Mouse (Mus musculus): ENCODE measurements at regions not wholly inside any gene's neighbourhood (a gene's known extent, or its start where the extent isn't known, plus 50 kb on each side); places are given as distances from the start of the nearest gene placed in this dataset.

DNA sequence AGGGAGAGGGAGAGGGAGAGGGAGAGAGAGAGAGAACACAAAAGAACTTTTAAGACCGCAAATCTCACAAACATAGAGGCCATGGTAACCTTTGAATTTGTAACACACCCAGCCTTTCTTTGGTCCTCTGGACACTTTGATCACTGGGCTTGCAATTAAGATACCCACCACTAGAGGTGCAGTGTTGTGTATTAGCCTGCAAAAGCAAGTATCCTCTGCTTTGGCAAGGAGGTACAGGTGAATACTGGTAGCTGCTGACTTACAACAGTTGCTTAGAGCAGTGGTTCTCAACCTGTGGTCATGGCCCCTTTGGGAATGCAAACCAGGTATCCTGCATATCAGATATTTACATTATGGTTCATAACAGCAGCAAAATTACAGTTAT is 90.3 kb upstream of the Map1b start:
- DNase-seq (ENCODE audit: low spot score) = no peak
- Histone ChIP-seq H3K9ac (ENCODE audit: low read length) (no peak overlapping the region), H3K4me1 (replicated peaks; ENCODE audit: control insufficient read depth, insufficient read depth, low read length) (no peaks in the 10 kb centered on the region), H3K36me3 (ENCODE audit: control insufficient read depth, insufficient read depth, low read length) (no peaks in the 10 kb centered on the region), H3K27me3 (replicated peaks; ENCODE audit: control insufficient read depth, insufficient read depth, low read length) (no peaks in the 10 kb centered on the region), H3K9me3 (ENCODE audit: control insufficient read depth, low read length) (no peaks in the 10 kb centered on the region), H3K4me3 (ENCODE audit: low read depth, low read length) (no peak overlapping the region), H3K27ac (ENCODE audit: low read depth) (no peak overlapping the region), H3K4me2 (ENCODE audit: low read length) (no peak overlapping the region)
- 53% methylated on average over 1 of the region's 1 CpGs for WGBS
- ATAC-seq (replicated peaks; ENCODE audit: low FRiP score, low TSS enrichment, low read depth) = no peak

DNA sequence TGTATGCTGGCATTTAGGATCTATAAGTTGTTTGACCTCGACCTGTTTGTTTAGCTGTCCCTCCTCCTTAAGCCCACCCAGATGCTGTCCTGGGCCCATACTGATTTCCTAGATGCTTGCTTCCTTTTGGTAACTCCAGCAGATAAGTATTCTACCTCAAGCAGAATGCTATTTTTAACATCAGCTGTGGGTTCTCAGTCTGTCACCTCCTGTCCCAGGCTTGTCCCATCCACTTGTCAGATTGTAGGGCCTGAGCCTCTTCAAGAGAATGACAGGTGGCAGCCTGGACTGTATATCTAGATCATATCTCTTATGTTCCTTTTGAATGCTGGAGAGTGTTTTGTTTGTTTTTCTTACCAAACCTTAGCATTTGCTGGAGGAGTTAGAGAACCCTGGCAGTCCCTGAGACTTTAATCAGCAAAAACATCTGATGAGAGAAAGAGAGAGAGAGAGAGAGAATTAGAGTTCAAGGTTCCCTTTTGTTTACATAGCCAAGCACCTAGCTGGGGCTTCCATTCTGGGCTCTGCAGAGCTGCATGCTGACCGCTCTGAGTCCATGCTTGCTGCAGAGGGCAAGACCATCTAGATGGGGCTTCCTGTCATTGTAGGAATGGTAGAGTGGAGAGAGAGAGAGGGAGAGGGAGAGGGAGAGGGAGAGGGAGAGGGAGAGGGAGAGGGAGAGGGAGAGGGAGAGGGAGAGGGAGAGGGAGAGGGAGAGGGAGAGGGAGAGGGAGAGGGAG is 89.7 kb upstream of the Map1b start:
- Histone ChIP-seq H3K9ac (ENCODE audit: low read length) (no peak overlapping the region), H3K9me3 (ENCODE audit: control insufficient read depth, low read length) (no peaks in the 10 kb centered on the region), H3K4me3 (ENCODE audit: low read depth, low read length) (no peak overlapping the region), H3K4me1 (replicated peaks; ENCODE audit: control insufficient read depth, insufficient read depth, low read length) (no peaks in the 10 kb centered on the region), H3K4me2 (ENCODE audit: low read length) (no peak overlapping the region), H3K27me3 (replicated peaks; ENCODE audit: control insufficient read depth, insufficient read depth, low read length) (no peaks in the 10 kb centered on the region), H3K27ac (ENCODE audit: low read depth) (no peak overlapping the region), H3K36me3 (ENCODE audit: control insufficient read depth, insufficient read depth, low read length) (no peaks in the 10 kb centered on the region)
- no peak for DNase-seq (ENCODE audit: low spot score)
- 29% methylated on average over 2 of the region's 2 CpGs for WGBS
- no peak for ATAC-seq (replicated peaks; ENCODE audit: low FRiP score, low TSS enrichment, low read depth)

GRCm38 (mm10) chr13:99597891-99598290 is 81.6 kb upstream of the Map1b start:
- no peak overlapping the region for H3K4me2 ChIP-seq (ENCODE audit: low read length)
- H3K4me1 ChIP-seq (replicated peaks; ENCODE audit: control insufficient read depth, insufficient read depth, low read length) = no peaks in the 10 kb centered on the region
- no peaks in the 10 kb centered on the region for H3K36me3 ChIP-seq (ENCODE audit: control insufficient read depth, insufficient read depth, low read length)
- DNase-seq (ENCODE audit: low spot score) (no peak), ATAC-seq (replicated peaks; ENCODE audit: low FRiP score, low TSS enrichment, low read depth) (no peak)
- H3K9me3 ChIP-seq (ENCODE audit: control insufficient read depth, low read length) = no peaks in the 10 kb centered on the region
- H3K9ac ChIP-seq (ENCODE audit: low read length) = no peak overlapping the region
- no peak overlapping the region for H3K4me3 ChIP-seq (ENCODE audit: low read depth, low read length)
- no peak overlapping the region for H3K27ac ChIP-seq (ENCODE audit: low read depth)
- H3K27me3 ChIP-seq (replicated peaks; ENCODE audit: control insufficient read depth, insufficient read depth, low read length) = no peaks in the 10 kb centered on the region
- WGBS = 68% methylated on average over 2 of the region's 2 CpGs

DNA sequence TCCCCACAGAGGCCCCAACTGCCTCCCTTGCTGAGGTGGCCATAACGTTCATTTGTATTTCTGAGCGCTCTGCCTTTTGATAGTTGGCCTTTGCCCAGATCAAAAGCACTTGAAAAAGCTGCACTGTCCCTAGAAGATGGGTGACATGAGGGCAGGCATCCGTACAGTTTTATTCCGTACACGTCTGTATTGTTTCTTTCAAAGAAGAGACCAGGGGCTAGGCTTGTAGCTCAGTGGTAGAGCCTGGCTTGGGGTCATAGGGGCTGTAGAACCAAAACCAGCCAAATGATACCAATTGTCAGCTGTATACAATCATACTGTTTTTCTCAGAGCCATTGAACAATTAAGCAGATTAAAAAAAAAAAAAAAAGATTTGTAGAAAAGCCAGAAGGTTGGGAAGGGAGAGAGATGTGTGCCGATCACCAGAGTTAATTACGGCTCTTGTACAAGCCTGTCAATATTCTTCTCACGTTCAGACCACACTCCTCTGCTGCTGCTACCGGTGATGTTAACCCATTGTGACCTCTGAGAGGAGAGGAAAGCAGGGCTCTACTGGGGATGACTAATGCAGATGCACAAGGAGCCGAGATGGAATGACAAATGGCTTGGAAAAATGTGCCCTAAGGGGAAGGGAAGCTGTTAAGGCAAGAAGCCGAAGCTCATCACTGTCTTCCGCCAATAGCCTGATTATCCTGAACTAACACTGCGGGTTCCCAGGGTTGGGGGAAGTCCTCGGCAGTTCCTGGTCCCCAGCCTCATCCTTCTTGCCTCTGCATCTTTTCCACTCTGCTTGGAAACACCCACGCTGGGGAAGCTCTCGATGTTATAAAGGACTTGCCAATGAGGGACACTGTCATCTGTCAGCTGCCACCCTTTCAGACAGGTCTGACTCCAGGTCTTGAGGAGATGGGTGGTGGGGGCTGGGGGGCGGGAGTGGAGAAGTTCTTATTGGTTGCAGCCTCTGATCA is 77.8 kb upstream of the Map1b start:
- no peak overlapping the region for H3K27ac ChIP-seq (ENCODE audit: low read depth)
- no peaks in the 10 kb centered on the region for H3K27me3 ChIP-seq (replicated peaks; ENCODE audit: control insufficient read depth, insufficient read depth, low read length)
- no peak overlapping the region for H3K9ac ChIP-seq (ENCODE audit: low read length)
- no peak overlapping the region for H3K4me2 ChIP-seq (ENCODE audit: low read length)
- H3K4me3 ChIP-seq (ENCODE audit: low read depth, low read length) = no peak overlapping the region
- no peaks in the 10 kb centered on the region for H3K36me3 ChIP-seq (ENCODE audit: control insufficient read depth, insufficient read depth, low read length)
- no peaks in the 10 kb centered on the region for H3K9me3 ChIP-seq (ENCODE audit: control insufficient read depth, low read length)
- no peaks in the 10 kb centered on the region for H3K4me1 ChIP-seq (replicated peaks; ENCODE audit: control insufficient read depth, insufficient read depth, low read length)
- DNase-seq (ENCODE audit: low spot score) (no peak), ATAC-seq (replicated peaks; ENCODE audit: low FRiP score, low TSS enrichment, low read depth) (no peak)
- WGBS = 47% methylated on average over 17 of the region's 17 CpGs

DNA sequence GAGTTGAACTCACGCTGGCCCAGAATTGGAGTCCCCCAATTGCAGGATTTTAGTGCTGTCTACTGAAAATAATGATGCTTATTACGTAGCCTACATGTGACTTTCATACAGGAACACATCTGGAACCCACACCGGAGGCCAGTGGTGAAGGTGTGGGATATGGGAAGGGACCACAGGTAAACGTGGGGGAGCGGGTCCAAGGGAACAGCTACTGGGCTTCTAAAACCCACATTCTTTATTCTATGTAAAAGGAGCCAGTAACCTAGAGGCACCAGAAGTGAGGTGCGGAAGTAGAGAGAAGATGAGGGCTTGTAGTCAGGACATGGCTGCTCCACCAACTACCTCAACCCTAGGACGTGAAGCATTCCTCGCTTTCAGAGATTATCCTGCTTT is 76.9 kb upstream of the Map1b start:
- H3K36me3 ChIP-seq (ENCODE audit: control insufficient read depth, insufficient read depth, low read length) = no peaks in the 10 kb centered on the region
- H3K9me3 ChIP-seq (ENCODE audit: control insufficient read depth, low read length) = no peaks in the 10 kb centered on the region
- ATAC-seq (replicated peaks; ENCODE audit: low FRiP score, low TSS enrichment, low read depth) (no peak), DNase-seq (ENCODE audit: low spot score) (no peak)
- no peak overlapping the region for H3K4me3 ChIP-seq (ENCODE audit: low read depth, low read length)
- H3K4me1 ChIP-seq (replicated peaks; ENCODE audit: control insufficient read depth, insufficient read depth, low read length) = no peaks in the 10 kb centered on the region
- WGBS = 63% methylated on average over 8 of the region's 8 CpGs
- H3K27ac ChIP-seq (ENCODE audit: low read depth) = no peak overlapping the region
- H3K27me3 ChIP-seq (replicated peaks; ENCODE audit: control insufficient read depth, insufficient read depth, low read length) = no peaks in the 10 kb centered on the region
- no peak overlapping the region for H3K4me2 ChIP-seq (ENCODE audit: low read length)
- H3K9ac ChIP-seq (ENCODE audit: low read length) = no peak overlapping the region

DNA sequence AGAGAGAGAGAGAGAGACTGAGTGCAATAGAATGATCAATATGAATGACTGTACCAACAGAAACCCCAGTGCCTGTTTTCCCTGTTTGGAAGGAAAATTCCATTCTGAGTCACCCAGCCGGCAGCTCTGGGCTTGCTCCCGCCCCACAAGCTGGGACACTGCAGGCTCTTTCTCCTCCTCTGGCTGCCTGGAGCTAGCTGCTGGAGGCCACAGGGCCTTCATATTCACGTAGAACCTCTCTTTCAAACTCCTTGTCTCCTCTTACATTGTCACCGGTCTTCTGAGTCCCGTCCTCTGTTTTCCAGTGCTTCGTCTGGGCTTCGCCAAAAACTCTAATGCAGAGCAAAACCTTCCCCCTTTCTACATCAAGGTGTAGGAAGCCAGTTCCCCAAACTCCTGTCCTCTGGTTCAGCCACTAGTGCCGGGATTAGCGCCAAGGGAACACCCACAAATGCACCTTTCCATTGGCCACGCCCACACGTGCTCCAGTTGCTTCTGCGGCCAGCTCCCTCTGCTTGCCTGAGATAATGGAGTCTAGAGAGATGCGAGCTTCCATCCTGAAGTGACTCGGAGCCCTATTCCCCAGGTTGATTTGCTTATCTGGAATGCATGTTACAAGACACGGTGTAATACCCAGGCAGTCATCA is 76.4 kb upstream of the Map1b start:
- ATAC-seq (replicated peaks; ENCODE audit: low FRiP score, low TSS enrichment, low read depth) = no peak
- no peak overlapping the region for H3K9ac ChIP-seq (ENCODE audit: low read length)

GRCm38 (mm10) chr13:99588646-99589045 is 72.3 kb upstream of the Map1b start:
- Histone ChIP-seq H3K27ac (ENCODE audit: low read depth) (no peak overlapping the region), H3K4me2 (ENCODE audit: low read length) (no peak overlapping the region), H3K9ac (ENCODE audit: low read length) (no peak overlapping the region), H3K27me3 (replicated peaks; ENCODE audit: control insufficient read depth, insufficient read depth, low read length) (no peaks in the 10 kb centered on the region), H3K36me3 (ENCODE audit: control insufficient read depth, insufficient read depth, low read length) (no peaks in the 10 kb centered on the region), H3K9me3 (ENCODE audit: control insufficient read depth, low read length) (no peaks in the 10 kb centered on the region), H3K4me3 (ENCODE audit: low read depth, low read length) (no peak overlapping the region), H3K4me1 (replicated peaks; ENCODE audit: control insufficient read depth, insufficient read depth, low read length) (no peaks in the 10 kb centered on the region)
- DNase-seq (ENCODE audit: low spot score) (no peak), ATAC-seq (replicated peaks; ENCODE audit: low FRiP score, low TSS enrichment, low read depth) (no peak)
- 76% methylated on average over 8 of the region's 8 CpGs for whole genome bisulfite sequencing

More for the DNA sequence above, 76.4 kb upstream of the Map1b start:
- DNase-seq (ENCODE audit: low spot score) = peak; percentile 54
- Histone ChIP-seq H3K36me3 (ENCODE audit: control insufficient read depth, insufficient read depth, low read length) (no peaks in the 10 kb centered on the region), H3K4me1 (replicated peaks; ENCODE audit: control insufficient read depth, insufficient read depth, low read length) (no peaks in the 10 kb centered on the region), H3K27ac (ENCODE audit: low read depth) (no peak overlapping the region), H3K4me2 (ENCODE audit: low read length) (peak overlapping the region; percentile 23), H3K27me3 (replicated peaks; ENCODE audit: control insufficient read depth, insufficient read depth, low read length) (no peaks in the 10 kb centered on the region), H3K4me3 (ENCODE audit: low read depth, low read length) (no peak overlapping the region), H3K9me3 (ENCODE audit: control insufficient read depth, low read length) (no peaks in the 10 kb centered on the region)
- WGBS = 9% methylated on average over 15 of the region's 15 CpGs

DNA sequence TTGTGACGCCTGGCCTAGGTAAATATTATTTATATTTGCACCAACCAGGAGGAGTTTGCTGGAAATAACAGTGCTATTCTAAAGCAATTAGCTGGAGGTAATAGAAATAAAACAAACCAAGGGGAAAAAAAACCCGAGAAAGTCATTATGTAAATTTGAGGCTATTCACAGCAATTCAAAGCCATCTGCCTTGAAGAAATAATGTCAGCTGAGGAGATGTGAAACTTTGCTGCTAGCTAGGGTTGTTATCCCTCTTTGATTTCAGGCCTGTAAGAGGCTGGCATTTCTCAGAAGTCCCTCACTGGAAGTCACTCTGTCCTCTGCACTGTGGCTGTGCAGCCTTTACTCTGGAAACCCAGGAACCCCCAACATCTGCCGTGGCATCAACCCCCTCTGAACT is 67.5 kb upstream of the Map1b start:
- Histone ChIP-seq H3K27ac (ENCODE audit: low read depth) (no peak overlapping the region), H3K27me3 (replicated peaks; ENCODE audit: control insufficient read depth, insufficient read depth, low read length) (no peaks in the 10 kb centered on the region), H3K9me3 (ENCODE audit: control insufficient read depth, low read length) (no peaks in the 10 kb centered on the region), H3K36me3 (ENCODE audit: control insufficient read depth, insufficient read depth, low read length) (no peaks in the 10 kb centered on the region), H3K4me3 (ENCODE audit: low read depth, low read length) (no peak overlapping the region), H3K4me1 (replicated peaks; ENCODE audit: control insufficient read depth, insufficient read depth, low read length) (no peaks in the 10 kb centered on the region), H3K9ac (ENCODE audit: low read length) (no peak overlapping the region), H3K4me2 (ENCODE audit: low read length) (no peak overlapping the region)
- ATAC-seq (replicated peaks; ENCODE audit: low FRiP score, low TSS enrichment, low read depth) (no peak), DNase-seq (ENCODE audit: low spot score) (no peak)
- WGBS = 38% methylated on average over 3 of the region's 3 CpGs

All from intestine, embryonic 14.5 days (tissue).